Mouse (Mus musculus): ENCODE results near the gene Apon.

DNA sequence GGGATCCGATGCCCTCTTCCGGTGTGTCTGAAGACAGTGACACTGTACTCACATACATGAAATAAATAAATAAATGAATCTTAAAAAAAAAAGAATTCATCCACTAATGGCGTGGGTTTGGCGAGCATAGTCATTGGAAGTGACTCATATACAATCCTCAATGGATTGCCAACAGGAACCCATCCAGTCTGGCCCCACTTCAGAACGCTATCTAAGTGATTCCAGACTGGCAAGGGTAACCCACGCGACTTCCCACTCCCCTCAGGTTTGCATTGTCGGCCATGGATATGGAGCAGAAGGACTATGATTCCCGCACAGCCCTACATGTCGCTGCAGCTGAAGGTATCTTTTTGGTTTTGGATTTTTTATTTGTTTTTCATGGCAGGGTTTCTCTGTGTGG, 45.6 kb upstream of the Apon start:
- TF ChIP-seq CTCF (IDR thresholded peaks at IDR 0.05; ENCODE audit: low read depth, low read length) (no peak), POLR2A (IDR thresholded peaks at IDR 0.05; ENCODE audit: extremely low read depth, insufficient read depth, low read length) (no peak)
